Mouse (Mus musculus) hindbrain, postnatal 0 days (tissue): Measurements from ENCODE around the gene Tmem151b. TPM values are rescaled to one million over a fixed set of nuclear protein-coding genes. Genes with fewer than 3 reads are reported as not detected.

Experiments
- ATAC-seq: fragments of 200-750 bp; cut with Nextera tagmentation; 2 replicates; pipeline ENCODE4 v1.8.0; 2017; ENCODE audit warnings: mild to moderate bottlenecking, moderate TSS enrichment, moderate library complexity
- DNase-seq: peaks from one replicate; pipeline ENCODE4 v3.0.0-alpha.2; 2015; ENCODE audit warnings: low spot score
- H3K27ac ChIP-seq: fragments of 300-500 bp; sonication (generic); 2 replicates; pipeline ENCODE4 v1.5.1; 2014; ENCODE audit warnings: mild to moderate bottlenecking
- H3K27me3 ChIP-seq: fragments of 300-500 bp; sonication (generic); 2 replicates; pipeline ENCODE4 v1.6.1; 2014; ENCODE audit warnings: low read length, mixed read lengths; ENCODE audit not compliant: insufficient read depth
- H3K36me3 ChIP-seq: fragments of 300-500 bp; sonication (generic); 2 replicates; pipeline ENCODE4 v1.6.1; 2014; ENCODE audit warnings: low read length, mixed read lengths; ENCODE audit not compliant: insufficient read depth
- H3K4me1 ChIP-seq: fragments of 300-500 bp; sonication (generic); 2 replicates; pipeline ENCODE4 v1.6.1; 2014; ENCODE audit warnings: antibody characterized with exemption, low read length, mixed read lengths; ENCODE audit not compliant: insufficient read depth
- H3K4me2 ChIP-seq: fragments of 300-500 bp; sonication (generic); 2 replicates; pipeline ENCODE4 v1.6.1; 2014; ENCODE audit warnings: low read depth, mild to moderate bottlenecking, low read length, moderate library complexity, mixed read lengths
- H3K4me3 ChIP-seq: fragments of 300-500 bp; sonication (generic); 2 replicates; pipeline ENCODE4 v1.5.1; 2014; ENCODE audit warnings: low read length
- H3K9ac ChIP-seq: fragments of 300-500 bp; sonication (generic); replicated peaks from 2 replicates; pipeline ENCODE4 v1.6.1; 2014; ENCODE audit warnings: mild to moderate bottlenecking, low read length, moderate library complexity, mixed read lengths
- H3K9me3 ChIP-seq: fragments of 300-500 bp; sonication (generic); 2 replicates; pipeline ENCODE4 v1.6.1; 2016; ENCODE audit warnings: low read length, mixed read lengths
- CTCF ChIP-seq: IDR thresholded peaks from 2 replicates; pipeline ENCODE4 v1.5.1; 2016; ENCODE audit warnings: antibody characterized with exemption, control low read depth, low read depth
- WGBS: fragments of 180-500 bp; shearing (Covaris S2); extraction: QIAGEN DNeasy Blood & Tissue Kit; methylation state at CpG from one replicate; pipeline ENCODE4 v1.1.7; 2014; 5-methylcytosine and 5-hydroxymethylcytosine counted together
- polyA plus RNA-seq: library from polyadenylated mRNA; unstranded; fragments of >200 nt; fragmentation: Nextera tagmentation; extraction: Ambion mirVana; gene quantifications from 2 replicates; pipeline ENCODE4 v1.2.1, GENCODE M21; 2015
- total RNA-seq: library from RNA; depleted of rRNA; stranded (reverse); fragments of >200 nt; gene quantifications from 2 replicates; pipeline ENCODE4 v1.2.3, GENCODE M21; 2014

Tmem151b gene
- total and polyA plus RNA-seq, 2 experiments from 2014 or later: 29.8 to 114 TPM

GRCm38 (mm10) chr17:45594881-45595735 lies 45.6 kb upstream of the Tmem151b start:
- Histone ChIP-seq H3K9me3 (no peaks in the 10 kb centered on the region), H3K4me2 (peak overlapping the region; percentile 97), H3K27me3 (no peaks in the 10 kb centered on the region), H3K4me3 (peak overlapping the region; percentile 52), H3K36me3 (no peaks in the 10 kb centered on the region), H3K27ac (peak overlapping the region; percentile 76), H3K9ac (peak overlapping the region; percentile 60), H3K4me1 (peaks cover 36% of the 10 kb centered on the region)
- WGBS: under 1% methylated on average over 58 of the region's 58 CpGs
- peak; percentile 73 for DNase-seq
- ATAC-seq: peak; percentile 60
- 0 out of 2 replicates have a peak, but pooled peaks have one; percentile 1 for TF ChIP-seq CTCF

GRCm38 (mm10) chr17:45594195-45594594 lies 44.7 kb upstream of the Tmem151b start:
- no peaks in the 10 kb centered on the region for H3K36me3 ChIP-seq
- ATAC-seq (no peak), DNase-seq (no peak)
- H3K4me3 ChIP-seq: peak overlapping the region; percentile 52
- H3K9me3 ChIP-seq: no peaks in the 10 kb centered on the region
- H3K27me3 ChIP-seq: no peaks in the 10 kb centered on the region
- peak overlapping the region; percentile 60; the same call in 1 of the 2 replicates for H3K9ac ChIP-seq
- H3K4me1 ChIP-seq: peaks cover 32% of the 10 kb centered on the region
- H3K4me2 ChIP-seq: peak overlapping the region; percentile 97
- H3K27ac ChIP-seq: no peak overlapping the region
- 48% methylated on average over 8 of the region's 8 CpGs for WGBS
- no peak for TF ChIP-seq CTCF

- Histone ChIP-seq H3K4me3 (0 out of 2 replicates have a peak overlapping the region, but pooled peaks have one; percentile 0), H3K4me1 (peaks cover 30% of the 10 kb centered on the region), H3K36me3 (no peaks in the 10 kb centered on the region), H3K4me2 (peak overlapping the region; percentile 97), H3K27me3 (no peaks in the 10 kb centered on the region), H3K9me3 (no peaks in the 10 kb centered on the region), H3K9ac (no peak overlapping the region), H3K27ac (no peak overlapping the region)
- WGBS: 44% methylated on average over 8 of the region's 8 CpGs
- ATAC-seq (no peak), DNase-seq (no peak)
- TF ChIP-seq CTCF: peak; percentile 41
Measured at GRCm38 (mm10) chr17:45593479-45593878, 44.0 kb upstream of the Tmem151b start.

- H3K36me3 ChIP-seq: no peaks in the 10 kb centered on the region
- H3K27ac ChIP-seq: peak overlapping the region; percentile 12
- no peaks in the 10 kb centered on the region for H3K27me3 ChIP-seq
- peak overlapping the region; percentile 97 for H3K4me2 ChIP-seq
- no peaks in the 10 kb centered on the region for H3K9me3 ChIP-seq
- H3K4me3 ChIP-seq: 0 out of 2 replicates have a peak overlapping the region, but pooled peaks have one; percentile 0
- TF ChIP-seq CTCF: no peak
- ATAC-seq (no peak), DNase-seq (no peak)
- peak overlapping the region; percentile 41; the same call in 1 of the 2 replicates for H3K9ac ChIP-seq
- peaks cover 30% of the 10 kb centered on the region for H3K4me1 ChIP-seq
- 51% methylated on average over 8 of the region's 8 CpGs for WGBS
Measured at GRCm38 (mm10) chr17:45592606-45593431, 43.3 kb upstream of the Tmem151b start.

- WGBS: 45% methylated on average over 16 of the region's 16 CpGs
- DNase-seq: peak; percentile 29
- ATAC-seq: peak; percentile 2; the same call in 1 of the 2 replicates
Measured at GRCm38 (mm10) chr17:45591701-45592605, 42.5 kb upstream of the Tmem151b start.

More at GRCm38 (mm10) chr17:45591701-45592605, 42.5 kb upstream of the Tmem151b start:
- Histone ChIP-seq H3K9me3 (no peaks in the 10 kb centered on the region), H3K4me2 (peak overlapping the region; percentile 97), H3K36me3 (no peaks in the 10 kb centered on the region), H3K4me3 (no peak overlapping the region; the same call in 1 of the 2 replicates), H3K4me1 (peaks cover 30% of the 10 kb centered on the region), H3K27ac (peak overlapping the region; percentile 12), H3K27me3 (no peaks in the 10 kb centered on the region), H3K9ac (peak overlapping the region; percentile 41; the same call in 1 of the 2 replicates)
- no peak for TF ChIP-seq CTCF
